Mouse (Mus musculus) bone marrow macrophage, adult 2 months (primary cell): ENCODE measurements around the gene Tom1. TPM values are rescaled to one million over a fixed set of nuclear protein-coding genes. Genes with fewer than 3 reads are reported as not detected.
A peak's percentile ranks its signal among the peaks of the same experiment; 100 is the strongest.

Experiments used
- H3K27ac ChIP-seq: 2 replicates; pipeline ENCODE4 v1.5.1; 2012; ENCODE audit warnings: low read depth, low read length; ENCODE audit not compliant: insufficient read depth
- H3K4me1 ChIP-seq: 2 replicates; pipeline ENCODE4 v1.6.1; 2012; ENCODE audit warnings: low read length; ENCODE audit not compliant: control insufficient read depth, insufficient read depth
- H3K4me3 ChIP-seq: 2 replicates; pipeline ENCODE4 v1.5.1; 2012; ENCODE audit warnings: mild to moderate bottlenecking, low read length, moderate library complexity; ENCODE audit not compliant: insufficient read depth
- CTCF ChIP-seq: IDR thresholded peaks from 2 replicates; pipeline ENCODE4 v1.5.1; 2012; ENCODE audit warnings: low read depth, mild to moderate bottlenecking, low read length, moderate library complexity
- POLR2A ChIP-seq: IDR thresholded peaks from 2 replicates; pipeline ENCODE4 v1.6.1; 2012; ENCODE audit warnings: mild to moderate bottlenecking, low read depth, low read length, borderline replicate concordance
- polyA plus RNA-seq: library from polyadenylated mRNA; stranded (reverse); fragments of >200 nt; gene quantifications from 2 replicates; pipeline ENCODE4 v1.2.4, GENCODE M21; 2012; ENCODE audit not compliant: missing spikeins, insufficient read depth, insufficient read length

Tom1 gene
- 43.3 and 44.6 TPM in 2 replicates for polyA plus RNA-seq

DNA sequence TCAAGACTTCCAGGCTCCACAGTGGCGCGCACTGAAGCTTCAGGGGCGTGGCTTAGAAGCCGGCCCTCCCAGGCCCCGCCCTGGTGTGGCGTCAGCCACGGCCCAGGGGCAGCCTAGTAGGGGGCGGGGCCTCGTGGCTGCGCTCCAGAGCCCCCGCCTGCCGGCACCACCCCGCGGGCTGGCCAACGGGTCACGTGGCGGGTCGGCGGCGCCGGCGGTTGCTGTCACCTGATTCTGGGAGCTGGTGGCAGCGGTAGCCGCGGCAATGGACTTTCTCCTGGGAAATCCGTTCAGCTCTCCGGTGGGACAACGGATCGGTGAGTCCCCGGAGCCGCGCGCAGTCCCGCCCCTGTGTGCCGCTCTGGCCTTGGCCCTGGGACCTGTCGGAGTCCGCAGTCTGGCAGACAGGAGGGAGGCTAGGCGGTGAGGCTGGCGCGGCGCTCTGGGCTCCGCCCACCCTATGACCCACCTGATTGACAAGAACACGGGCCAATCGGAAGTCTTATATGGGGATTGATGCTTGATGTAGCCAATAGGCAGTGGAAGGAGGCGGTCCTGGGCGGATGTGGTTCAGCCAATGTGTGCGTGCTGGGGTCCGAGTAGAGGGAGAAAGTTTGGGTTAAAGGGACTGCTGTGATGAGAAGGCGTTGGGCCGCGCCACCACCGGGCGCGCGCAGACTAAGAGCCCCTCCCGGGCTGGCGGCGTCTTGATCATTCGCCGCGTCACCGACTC is at the start of gene Tom1:
Gene Tom1, plus strand, starts transcription at position 195 of the 733 bp plus-strand sequence.
- H3K27ac ChIP-seq = peak within 1 kb of the TSS; percentile 75
- peak within 1 kb of the TSS; percentile 87 for H3K4me3 ChIP-seq
- 0 out of 2 replicates have a peak, but pooled peaks have one; percentile 30 for TF ChIP-seq POLR2A
- no peak for TF ChIP-seq CTCF
- peaks cover 20% of the 10 kb centered on the region for H3K4me1 ChIP-seq

DNA sequence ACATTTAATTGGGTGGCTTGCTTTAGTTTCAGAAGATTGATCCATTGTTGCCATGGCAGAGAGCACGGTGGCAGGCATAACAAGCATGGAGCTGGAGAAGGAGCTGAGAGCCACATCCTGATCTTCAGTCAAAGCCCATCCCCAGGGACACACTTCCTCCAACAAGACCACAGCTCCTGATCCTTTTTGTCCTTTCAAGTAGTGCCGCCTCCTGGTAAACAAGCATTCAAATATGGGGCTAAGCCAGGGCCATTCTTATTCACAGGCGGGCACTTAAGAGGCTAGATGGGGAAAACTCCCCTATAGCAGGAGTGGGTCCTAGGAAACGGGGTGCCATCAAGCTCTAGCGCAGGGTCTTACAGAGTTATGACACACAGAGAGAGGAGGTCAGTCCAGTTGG is 46.1 kb upstream of the Tom1 start:
- H3K27ac ChIP-seq = no peak overlapping the region
- TF ChIP-seq POLR2A = no peak
- TF ChIP-seq CTCF = no peak
- H3K4me1 ChIP-seq = peaks cover 4% of the 10 kb centered on the region
- H3K4me3 ChIP-seq = no peak overlapping the region

DNA sequence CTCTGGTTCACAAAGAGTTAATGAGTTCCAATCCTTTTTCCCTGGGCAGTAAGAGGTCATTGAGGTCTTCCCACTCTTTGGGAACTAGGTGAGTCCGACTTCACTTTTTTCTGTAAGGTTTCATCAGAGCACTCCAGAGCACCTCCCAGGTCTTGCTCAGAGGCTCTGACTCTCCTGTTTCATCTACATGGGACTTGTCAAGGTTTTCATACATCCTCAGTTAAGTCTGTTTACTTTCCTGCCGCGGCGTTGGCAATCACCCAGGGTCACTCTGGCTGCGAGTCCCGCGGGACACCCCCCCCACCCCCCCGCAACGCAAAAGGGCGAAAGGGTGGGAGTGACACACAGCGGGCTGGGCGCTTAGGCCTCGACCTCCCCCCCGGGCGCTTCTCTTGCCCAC is 43.5 kb upstream of the Tom1 start:
- Histone ChIP-seq H3K4me3 (no peak overlapping the region), H3K27ac (no peak overlapping the region), H3K4me1 (peaks cover 9% of the 10 kb centered on the region)
- TF ChIP-seq POLR2A (no peak), CTCF (no peak)

DNA sequence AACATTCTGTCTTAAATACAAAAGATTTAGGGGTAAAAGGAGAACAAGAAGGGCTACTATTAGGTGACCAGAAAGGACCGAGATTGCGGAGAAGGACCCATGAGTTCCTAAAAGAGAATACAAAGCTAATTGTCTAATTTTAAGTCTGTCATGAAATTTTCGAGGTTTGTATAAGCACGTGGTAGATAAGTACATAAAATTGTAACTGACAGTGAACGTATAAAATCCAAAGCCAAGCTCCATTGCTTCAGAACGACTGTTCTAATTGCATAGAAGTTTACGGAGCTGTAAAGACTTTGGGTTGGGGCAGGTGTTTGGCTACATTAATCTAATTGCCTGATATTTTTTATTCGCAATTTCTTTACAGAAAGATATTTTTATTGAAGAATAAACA is 40.4 kb upstream of the Tom1 start, which contains the start of gene Hmgxb4:
Gene Hmgxb4, plus strand, starts transcription at position 276 of the 394 bp plus-strand sequence.
- no peak for TF ChIP-seq POLR2A
- TF ChIP-seq CTCF = no peak
- H3K4me3 ChIP-seq = peak within 1 kb of the TSS; percentile 79
- peak within 1 kb of the TSS; percentile 15; the same call in 1 of the 2 replicates for H3K27ac ChIP-seq
- H3K4me1 ChIP-seq = peaks cover 9% of the 10 kb centered on the region

DNA sequence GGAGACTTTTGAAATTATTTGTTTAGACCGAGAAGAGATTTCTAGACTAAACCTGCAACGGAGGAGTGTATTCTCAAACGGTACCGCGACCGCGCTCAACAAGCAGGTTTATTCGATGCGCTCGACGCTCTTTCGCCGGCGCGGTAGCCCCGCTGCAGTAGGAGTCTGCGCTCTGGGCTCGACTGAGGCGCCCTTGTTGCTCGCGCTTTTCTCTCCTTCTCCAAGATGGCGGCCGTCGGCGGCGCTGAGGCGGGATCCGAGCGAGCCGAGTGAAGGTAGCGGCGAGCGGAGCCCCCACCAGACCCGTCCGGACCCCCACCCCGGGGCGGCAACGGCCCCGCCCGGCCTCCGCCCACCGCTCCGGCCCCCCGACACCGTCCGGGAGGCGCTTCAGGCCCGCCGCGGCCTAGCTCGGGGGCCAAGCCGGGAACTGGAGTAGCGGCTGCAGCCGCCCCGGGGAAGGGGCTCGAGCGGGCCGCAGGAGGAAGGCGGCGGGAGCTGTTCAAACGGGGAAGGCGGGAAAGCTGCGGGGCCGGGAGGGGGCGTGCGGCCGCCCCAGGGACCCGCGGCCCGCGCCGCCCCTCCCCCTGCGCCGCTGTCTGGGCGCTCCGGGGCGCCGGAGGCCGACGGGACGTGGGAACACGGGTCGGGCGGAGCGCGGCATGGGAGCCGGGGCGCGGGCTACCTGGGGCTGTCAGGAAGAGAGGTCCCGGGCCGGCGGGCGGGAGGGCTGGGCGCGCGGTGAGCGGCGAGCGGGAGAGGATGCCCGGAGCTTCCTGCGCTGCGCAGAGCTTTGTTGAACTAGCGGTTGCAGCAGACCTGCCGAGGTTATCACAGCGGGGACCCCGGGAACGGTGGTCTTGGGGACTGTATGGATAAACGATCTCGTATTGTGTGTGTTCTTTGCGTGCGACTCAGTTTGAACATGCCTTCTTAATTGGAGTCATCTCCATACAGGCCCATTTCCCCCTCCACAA is 39.7 kb upstream of the Tom1 start:
- peaks cover 9% of the 10 kb centered on the region for H3K4me1 ChIP-seq
- peak overlapping the region; percentile 15; the same call in 1 of the 2 replicates for H3K27ac ChIP-seq
- TF ChIP-seq POLR2A (no peak), CTCF (no peak)
- peak overlapping the region; percentile 79 for H3K4me3 ChIP-seq

DNA sequence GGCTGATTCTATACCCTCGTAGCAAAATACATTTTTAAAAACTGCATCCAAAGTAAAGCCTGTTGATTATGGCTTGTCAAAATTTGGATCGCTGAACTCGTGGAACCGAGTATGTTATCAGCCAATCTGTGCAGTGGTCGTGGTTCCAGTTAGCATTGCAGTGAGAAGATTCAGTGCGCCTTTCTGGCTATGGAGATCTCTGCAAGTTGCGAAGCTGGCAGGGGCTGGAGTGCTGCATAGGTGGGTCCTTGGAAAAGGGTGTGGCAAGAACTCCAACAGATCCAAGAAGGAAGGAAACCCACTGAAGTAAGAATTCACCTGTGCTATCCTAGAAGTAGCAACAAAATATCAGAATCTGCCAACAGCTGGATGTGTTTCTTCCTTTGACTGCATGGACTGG is 39.0 kb upstream of the Tom1 start:
- H3K4me1 ChIP-seq = peaks cover 5% of the 10 kb centered on the region; the same call in 1 of the 2 replicates
- no peak overlapping the region for H3K27ac ChIP-seq
- H3K4me3 ChIP-seq = peak overlapping the region; percentile 79
- TF ChIP-seq POLR2A = no peak

DNA sequence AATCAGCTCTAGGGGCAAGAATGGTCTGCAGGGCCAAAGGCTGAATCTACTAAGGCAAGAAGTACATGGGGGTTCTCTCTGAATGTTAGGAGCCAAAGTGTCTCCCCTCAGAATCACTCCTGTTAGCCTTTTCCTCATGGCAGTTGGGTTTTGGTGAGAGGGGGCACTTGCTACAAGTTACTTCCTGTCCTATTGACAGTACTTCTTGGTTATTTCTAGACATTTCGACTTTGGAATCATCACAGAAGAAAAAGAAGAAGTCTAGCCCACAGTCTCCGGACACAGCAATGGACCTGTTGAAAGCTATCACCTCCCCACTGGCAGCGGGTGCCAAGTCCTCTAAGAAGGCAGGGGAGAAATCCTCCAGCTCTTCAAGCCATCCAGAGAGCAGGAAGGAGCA is 33.1 kb upstream of the Tom1 start:
- TF ChIP-seq POLR2A (no peak), CTCF (no peak)
- H3K4me1 ChIP-seq = peaks cover 10% of the 10 kb centered on the region
- no peak overlapping the region for H3K4me3 ChIP-seq
- no peak overlapping the region for H3K27ac ChIP-seq

DNA sequence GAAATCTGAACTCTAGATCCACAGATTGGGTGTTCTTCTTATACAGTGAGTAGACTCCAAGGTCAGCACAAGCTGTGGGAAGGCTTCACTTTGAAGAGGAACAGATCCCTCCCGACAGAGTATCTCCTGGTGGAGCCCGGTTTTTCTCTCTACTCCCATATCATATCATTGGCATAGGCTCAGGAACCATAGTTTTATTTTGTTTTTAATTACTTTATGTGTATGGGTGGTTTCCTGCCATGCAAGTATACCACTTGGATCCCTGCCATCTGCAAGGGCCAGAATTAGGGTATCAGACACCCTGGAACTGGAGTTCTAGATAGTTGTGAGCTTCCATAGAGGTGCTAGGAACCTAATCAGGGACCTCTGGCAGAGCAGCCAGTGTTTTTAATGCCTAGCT is 24.7 kb upstream of the Tom1 start:
- Histone ChIP-seq H3K4me3 (no peak overlapping the region), H3K4me1 (peaks cover 4% of the 10 kb centered on the region; the same call in 1 of the 2 replicates), H3K27ac (no peak overlapping the region)
- TF ChIP-seq POLR2A (no peak), CTCF (no peak)

DNA sequence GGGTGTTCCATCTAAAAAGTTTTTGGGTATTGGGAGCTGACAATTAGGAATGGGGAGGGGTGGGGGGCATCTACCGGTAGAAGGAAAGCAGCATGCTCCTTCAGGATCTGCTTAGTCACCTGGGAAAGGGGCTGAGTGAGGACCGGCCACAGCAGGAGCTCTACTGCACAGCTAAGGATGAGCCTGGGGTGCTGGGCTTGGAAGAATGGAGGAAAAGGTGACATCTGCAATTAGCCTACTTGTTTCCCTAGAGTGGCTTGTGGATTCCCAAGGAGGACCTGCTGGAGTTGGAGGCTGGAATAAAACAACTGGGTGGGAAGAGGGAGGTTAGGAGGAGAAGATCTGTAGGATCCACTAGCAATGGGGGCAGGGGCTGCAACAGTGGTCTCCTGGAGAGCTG is 19.9 kb upstream of the Tom1 start:
- no peak overlapping the region for H3K27ac ChIP-seq
- peaks cover 17% of the 10 kb centered on the region for H3K4me1 ChIP-seq
- TF ChIP-seq POLR2A = no peak
- TF ChIP-seq CTCF = no peak
- no peak overlapping the region for H3K4me3 ChIP-seq
